Mouse (Mus musculus): ENCODE measurements at regions not wholly inside any gene's neighbourhood (a gene's known extent, or its start where the extent isn't known, plus 50 kb on each side); places are given as distances from the start of the nearest gene placed in this dataset.

GRCm38 (mm10) chr17:4301142-4301853, 605.2 kb upstream of the Nox3 start:
- DNase-seq, result no peak

GRCm38 (mm10) chr17:4311785-4312379, 615.8 kb upstream of the Nox3 start:
- no peak for DNase-seq

GRCm38 (mm10) chr17:4319141-4319540, 623.1 kb upstream of the Nox3 start:
- no peak for DNase-seq

DNA sequence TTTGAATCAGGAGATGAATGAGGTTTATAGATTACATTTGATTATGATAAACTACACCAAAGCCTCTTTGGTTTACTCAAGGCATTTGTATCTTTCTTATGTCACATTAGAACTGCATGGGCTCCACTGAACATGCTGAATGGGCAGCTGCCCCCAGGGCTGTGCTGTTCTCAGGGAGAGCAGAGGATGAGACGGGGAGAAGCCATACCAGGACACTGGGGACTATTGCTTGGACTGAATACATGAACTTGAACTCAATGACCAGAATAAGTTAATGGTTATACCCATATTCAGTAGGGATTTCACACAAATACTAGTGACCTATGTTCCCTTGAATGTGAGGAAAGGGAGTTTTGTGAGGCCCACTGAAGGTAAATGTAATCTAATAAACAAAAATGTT, 632.7 kb upstream of the Nox3 start:
- peak; percentile 34 for DNase-seq

DNA sequence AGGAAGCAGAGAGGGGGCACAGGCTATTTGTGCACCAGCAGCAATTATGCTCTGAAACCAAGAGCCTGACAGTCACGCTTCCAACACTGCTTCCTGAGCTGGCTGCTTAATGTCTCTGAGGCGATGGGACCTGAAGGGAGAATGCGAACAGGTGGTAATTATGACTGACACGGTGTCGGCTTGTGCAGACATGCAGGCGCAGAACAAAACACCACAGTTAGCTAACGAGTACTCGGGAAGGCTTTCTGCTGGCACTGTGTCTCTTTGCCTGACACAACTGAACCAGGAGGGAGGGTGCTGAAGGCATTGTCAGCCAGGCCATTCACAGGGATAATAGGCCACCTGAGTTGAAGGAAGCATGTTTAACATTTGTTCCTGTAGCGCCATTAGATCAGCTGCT, 635.6 kb upstream of the Nox3 start:
- no peak for DNase-seq

DNA sequence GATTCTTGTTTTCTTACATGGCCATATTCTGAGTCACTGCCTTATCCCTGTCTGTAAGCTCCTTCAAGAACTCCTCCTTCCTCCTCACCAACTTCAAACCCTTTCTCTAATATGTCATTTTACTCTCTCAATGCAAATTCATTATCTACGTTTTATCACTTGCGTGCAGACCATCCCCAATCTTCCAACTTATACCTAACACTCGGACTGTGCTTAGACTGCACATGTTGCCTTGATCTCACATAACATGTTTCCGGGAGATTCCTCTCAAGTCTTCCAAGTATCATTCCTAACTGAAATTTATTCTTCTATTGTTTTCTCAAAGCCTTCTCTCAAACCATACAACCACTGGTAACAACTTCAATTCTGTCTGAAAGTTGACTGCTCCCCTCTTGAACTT, 637.0 kb upstream of the Nox3 start:
- DNase-seq, result no peak

- no peak for DNase-seq
These were observed 641.1 kb upstream of the Arid1b start for GRCm38 (mm10) chr17:4353018-4353417.

DNA sequence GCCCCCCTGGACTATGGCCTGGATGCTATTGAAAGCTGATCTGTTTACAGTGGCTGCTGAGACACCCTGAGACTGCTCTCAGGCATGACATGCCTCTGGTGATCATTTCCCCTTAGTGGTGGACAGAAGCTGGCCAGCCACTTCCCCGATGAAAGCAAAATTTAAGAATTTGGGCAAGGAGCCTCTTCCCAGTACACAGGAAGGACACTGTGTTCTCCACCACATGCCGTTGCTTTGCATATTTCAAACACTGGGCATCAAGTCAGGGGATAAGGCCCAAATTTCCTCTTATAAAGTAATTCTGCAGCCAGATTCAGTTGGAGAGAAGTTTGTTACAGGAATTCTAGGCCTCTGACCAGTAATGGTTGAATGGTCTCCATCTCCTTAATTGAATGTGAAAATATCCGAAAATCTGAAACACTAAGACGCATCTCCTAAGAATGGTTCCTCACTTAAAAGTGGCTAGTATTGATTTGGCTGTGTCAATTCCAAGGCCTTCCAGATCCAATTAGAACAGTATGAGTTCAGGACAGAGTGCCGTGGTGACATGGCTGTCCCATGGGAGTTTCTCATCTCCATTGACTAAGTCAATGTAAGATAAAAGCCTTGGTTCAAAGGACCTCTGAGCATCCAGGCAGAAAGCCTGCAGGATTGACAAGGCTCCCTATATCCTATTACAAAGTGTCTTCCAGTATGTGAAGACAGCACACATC, 638.5 kb upstream of the Arid1b start:
- peak; percentile 3 for DNase-seq

- DNase-seq, result no peak
These were observed 633.5 kb upstream of the Arid1b start for GRCm38 (mm10) chr17:4360413-4361320.

DNA sequence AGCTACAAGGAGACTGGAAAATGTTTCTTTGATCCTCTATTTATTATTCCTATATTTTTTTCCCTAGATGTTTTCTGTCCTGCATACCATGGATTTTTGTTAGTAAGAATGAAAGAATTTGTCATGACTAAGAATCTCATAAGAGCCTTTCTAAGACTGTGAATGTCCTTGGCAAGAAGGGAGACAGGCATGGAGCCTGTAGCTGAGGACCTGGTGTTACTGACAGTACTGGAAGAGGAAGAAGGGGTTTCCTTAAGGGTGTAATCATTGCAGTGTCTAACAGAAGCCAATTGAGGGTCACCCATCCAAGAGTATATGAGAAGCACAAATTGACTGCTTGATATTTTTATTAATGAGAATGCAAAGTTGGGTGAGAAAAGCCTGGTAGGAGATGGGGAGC, 628.3 kb upstream of the Arid1b start:
- DNase-seq, result no peak

DNA sequence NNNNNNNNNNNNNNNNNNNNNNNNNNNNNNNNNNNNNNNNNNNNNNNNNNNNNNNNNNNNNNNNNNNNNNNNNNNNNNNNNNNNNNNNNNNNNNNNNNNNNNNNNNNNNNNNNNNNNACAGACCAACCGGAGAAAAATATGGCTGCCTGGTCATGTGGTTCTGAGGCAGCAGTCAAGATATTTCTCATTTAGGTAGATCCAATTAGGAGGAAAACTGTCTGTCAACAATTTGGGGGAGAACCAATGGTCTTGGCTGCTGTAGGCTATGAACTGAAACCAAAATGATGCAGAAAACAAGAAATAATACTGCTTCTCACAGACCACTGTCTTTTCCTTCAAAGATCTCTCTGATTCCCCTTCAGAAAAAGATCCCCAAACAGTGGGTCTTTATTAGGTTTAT, 613.7 kb upstream of the Arid1b start:
- DNase-seq, result no peak

GRCm38 (mm10) chr17:4380873-4381272, 613.3 kb upstream of the Arid1b start:
- no peak for DNase-seq

DNA sequence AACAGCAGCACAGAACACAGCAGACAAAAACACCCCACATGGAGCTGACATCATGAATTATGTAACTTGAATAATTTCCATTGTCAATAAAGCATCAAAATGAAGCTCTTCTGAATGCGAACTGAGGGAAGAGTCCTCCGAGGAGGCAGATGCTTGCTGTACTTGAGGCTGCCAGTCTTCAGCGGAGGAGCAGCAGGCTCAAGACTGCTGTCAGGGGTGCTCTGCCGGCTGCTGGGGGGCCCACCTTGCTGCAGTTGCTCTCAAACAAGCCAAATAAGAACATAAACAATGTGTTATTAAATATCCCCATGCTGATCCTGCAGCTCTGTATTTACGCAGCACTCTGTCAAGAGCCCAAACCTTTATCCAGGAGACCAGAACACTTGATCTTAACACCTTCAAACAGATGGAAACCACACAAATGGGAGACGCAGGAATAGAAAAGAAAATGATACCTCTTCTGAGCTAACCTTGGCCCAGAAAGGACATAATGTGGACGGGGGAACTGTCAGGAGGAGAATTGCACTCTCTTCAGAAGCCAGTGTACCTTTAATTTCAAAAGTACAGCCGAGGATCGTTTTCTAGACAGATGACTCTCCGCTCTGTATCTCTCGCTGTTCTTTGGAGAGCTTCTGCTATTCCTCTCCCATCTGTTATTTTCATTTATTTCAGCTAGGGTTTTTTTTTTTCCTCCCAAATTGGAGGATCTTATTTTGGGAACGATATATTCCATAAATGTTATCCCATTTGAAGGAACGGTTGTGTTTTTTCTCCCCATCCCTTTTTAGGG, 612.0 kb upstream of the Arid1b start:
- DNase-seq, result no peak

- no peak for DNase-seq
These were observed 611.4 kb upstream of the Arid1b start for GRCm38 (mm10) chr17:4382716-4383115.

DNA sequence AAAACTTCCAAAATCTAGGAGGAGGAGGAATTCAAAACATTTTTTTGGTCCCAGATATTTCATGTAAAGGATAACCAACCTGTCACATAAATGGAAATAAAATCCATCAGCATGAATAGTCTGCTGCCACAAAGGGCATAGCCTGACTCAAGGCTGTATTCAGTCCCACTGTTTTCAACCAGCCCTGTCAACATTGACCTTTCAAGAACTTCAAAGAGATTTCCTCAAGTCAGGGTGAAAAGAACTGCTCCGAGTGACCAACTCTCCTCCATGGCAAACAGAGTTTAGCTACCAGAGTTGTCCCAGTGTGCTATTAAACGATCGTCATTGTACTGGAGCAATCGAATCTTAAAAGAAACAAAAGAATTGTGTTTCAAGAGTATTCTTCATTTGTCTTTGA, 606.5 kb upstream of the Arid1b start:
- DNase-seq, result no peak

DNA sequence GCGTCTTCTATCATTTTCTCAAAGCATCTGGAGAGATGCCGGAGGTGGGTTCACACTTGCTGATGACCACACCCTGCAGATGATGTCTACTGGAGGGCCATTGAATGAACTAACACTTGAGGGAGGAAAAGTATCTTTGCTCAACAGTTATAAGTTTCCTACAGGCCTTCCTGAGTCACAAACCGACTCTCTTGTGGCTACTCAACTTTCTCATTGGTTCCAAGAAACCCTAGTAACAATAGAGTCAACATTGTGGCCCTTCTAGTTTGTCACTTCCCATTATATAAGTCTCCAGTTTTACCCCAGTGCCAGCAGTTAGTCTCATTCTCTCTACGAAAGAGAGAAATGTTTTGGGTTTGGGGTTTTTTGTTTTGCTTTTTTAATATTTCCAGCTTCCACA, 604.1 kb upstream of the Arid1b start:
- DNase-seq, result no peak

DNA sequence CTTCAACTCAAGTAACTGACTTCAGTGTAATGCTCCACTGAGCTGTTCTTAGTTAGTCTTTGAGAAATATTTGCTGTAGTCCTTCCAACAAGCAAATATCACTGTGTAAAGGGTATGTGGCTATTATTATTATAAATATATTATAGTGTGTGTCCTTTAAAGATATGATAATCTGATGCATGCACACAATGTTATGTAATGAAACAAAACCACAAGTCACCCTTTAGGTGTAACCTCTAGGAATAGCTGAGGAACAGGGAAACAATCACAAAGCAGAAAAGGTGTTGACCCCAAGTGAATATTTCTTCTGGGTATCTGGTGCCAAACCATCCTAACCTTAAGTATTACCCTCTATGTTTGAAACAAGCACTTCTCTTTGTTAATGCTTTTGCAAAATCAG, 603.6 kb upstream of the Arid1b start:
- no peak for DNase-seq

GRCm38 (mm10) chr17:4391210-4391609, 602.9 kb upstream of the Arid1b start:
- no peak for DNase-seq

DNA sequence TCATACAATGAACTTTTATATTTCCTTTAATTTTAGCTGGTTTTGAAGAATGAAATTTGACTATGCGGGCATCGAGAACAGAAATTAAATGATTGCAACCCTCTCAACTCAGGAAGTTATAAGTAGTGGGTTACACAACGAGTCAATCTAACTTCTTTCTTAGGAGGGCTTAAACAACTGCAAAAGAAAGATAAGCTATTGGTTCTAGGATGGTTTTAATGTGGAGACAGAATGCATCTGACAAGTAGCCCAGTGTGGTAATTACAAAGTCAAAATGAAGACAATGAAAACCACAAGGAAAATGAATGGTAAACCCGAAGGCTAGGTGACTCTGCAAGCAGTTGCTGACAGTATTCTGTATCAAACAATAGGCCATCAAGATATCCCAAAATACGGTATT, 598.0 kb upstream of the Arid1b start:
- no peak for DNase-seq

DNA sequence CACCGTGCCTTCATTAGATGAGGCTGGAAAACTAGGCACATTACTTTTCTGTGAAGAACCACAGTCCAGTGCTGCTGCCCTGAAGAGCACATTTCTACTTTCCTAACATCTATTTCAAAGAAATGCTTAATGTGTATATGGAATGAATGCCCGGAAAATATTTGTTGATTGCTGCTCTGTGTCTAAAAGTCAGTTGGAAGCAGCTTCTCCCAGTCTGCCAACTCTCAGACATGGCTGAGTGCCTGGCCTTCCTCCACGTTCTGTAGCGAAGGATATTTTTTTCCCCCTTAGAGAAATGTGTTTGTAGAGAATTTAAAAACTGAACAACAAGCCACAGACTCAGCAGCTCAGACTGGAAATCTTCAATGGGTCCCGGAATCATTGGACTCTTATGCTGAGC, 576.4 kb upstream of the Arid1b start:
- no peak for DNase-seq

DNA sequence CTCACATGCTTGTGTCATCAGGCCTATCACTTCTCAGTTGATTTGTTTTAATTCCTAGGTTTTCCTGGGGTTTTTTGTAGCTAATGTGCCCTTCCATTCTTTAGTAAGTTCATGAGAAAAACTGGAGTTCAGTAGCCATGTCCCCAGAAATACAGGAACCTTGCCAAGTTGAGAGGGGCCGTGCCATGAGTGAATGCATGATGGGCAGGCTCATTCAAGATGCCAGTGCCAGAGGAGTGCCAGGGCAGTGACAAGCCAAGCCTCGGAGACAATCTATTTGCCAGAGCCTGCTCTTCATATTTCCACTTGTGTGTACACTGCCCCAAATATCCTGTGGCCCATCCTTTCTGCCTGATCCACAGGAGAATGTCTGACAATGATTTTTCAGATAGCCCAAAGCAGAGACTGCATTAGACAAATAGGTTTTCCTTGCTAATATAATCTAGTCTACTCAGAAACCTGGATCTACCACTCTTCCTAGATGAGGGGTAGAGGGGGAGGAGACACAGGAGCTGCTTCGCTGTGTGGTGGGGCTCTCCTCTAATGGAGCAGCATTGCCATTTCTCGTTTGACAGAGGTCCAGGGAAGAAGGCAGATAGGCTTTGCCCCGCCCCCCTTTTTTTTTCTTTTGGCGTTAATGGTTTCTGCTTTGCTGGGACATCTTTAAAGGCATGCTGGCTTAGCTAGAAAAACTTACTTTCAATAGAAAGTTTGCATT, 569.5 kb upstream of the Arid1b start:
- no peak for DNase-seq

- no peak for DNase-seq
These were observed 568.8 kb upstream of the Arid1b start for GRCm38 (mm10) chr17:4425342-4425741.

Measured in kidney, adult 9 months (tissue).